Mouse (Mus musculus): Measurements from ENCODE around the gene Krt76.

GRCm38 (mm10) chr15:101927340-101928080 lies 34.8 kb upstream of the Krt76 start:
- no peak for TF ChIP-seq POLR2A (IDR thresholded peaks at IDR 0.05; ENCODE audit: low read depth, low read length)
- TF ChIP-seq TCF12 (IDR thresholded peaks at IDR 0.05; ENCODE audit: low read depth, low read length) = no peak
- no peak for TF ChIP-seq CTCF (conservative IDR thresholded peaks at IDR 0.05 in 1 of 2, IDR thresholded peaks at IDR 0.05 in 1 of 2; ENCODE audit: low read depth in 2 of 2, low read length in 2 of 2)
- TF ChIP-seq MAX (IDR thresholded peaks at IDR 0.05; ENCODE audit: low read length) = no peak
- TF ChIP-seq E2F4 (IDR thresholded peaks at IDR 0.05; ENCODE audit: insufficient replicate concordance, low read depth, low read length) = no peak
- TF ChIP-seq ELF1 (IDR thresholded peaks at IDR 0.05; ENCODE audit: low read depth, low read length) = no peak
- no peak for TF ChIP-seq BHLHE40 (IDR thresholded peaks at IDR 0.05; ENCODE audit: low read depth, low read length)
- TF ChIP-seq USF2 (conservative IDR thresholded peaks at IDR 0.05; ENCODE audit: low read depth, low read length) = no peak
- no peak for TF ChIP-seq ZMIZ1 (IDR thresholded peaks at IDR 0.05; ENCODE audit: low read depth, low read length)
- no peak for TF ChIP-seq TBP (conservative IDR thresholded peaks at IDR 0.05; ENCODE audit: low read depth, low read length)
- no peak for TF ChIP-seq RAD21 (IDR thresholded peaks at IDR 0.05; ENCODE audit: low read depth, low read length)
